Mouse (Mus musculus): ENCODE measurements at regions not wholly inside any gene's neighbourhood (a gene's known extent, or its start where the extent isn't known, plus 50 kb on each side); places are given as distances from the start of the nearest gene placed in this dataset.

- 75% methylated on average over 1 of the region's 1 CpGs for WGBS
- Histone ChIP-seq H3K4me2 (replicated peaks) (no peak overlapping the region), H3K9me3 (ENCODE audit: control insufficient read depth, low read length) (no peaks in the 10 kb centered on the region), H3K27ac (no peak overlapping the region), H3K9ac (no peak overlapping the region), H3K36me3 (replicated peaks; ENCODE audit: control insufficient read depth, insufficient read depth) (no peaks in the 10 kb centered on the region), H3K4me1 (replicated peaks; ENCODE audit: control insufficient read depth, insufficient read depth, low read length) (no peaks in the 10 kb centered on the region), H3K27me3 (ENCODE audit: control insufficient read depth, insufficient read depth, low read length) (no peaks in the 10 kb centered on the region), H3K4me3 (replicated peaks; ENCODE audit: low read length) (no peak overlapping the region)
- ATAC-seq (ENCODE audit: low FRiP score) = no peak
- no peak for DNase-seq (ENCODE audit: low spot score)
Observed at GRCm38 (mm10) chr12:10160837-10161236, 208.9 kb upstream of the Nt5c1b start.

- Histone ChIP-seq H3K9ac (no peak overlapping the region), H3K36me3 (replicated peaks; ENCODE audit: control insufficient read depth, insufficient read depth) (no peaks in the 10 kb centered on the region), H3K9me3 (ENCODE audit: control insufficient read depth, low read length) (no peaks in the 10 kb centered on the region), H3K4me1 (replicated peaks; ENCODE audit: control insufficient read depth, insufficient read depth, low read length) (no peaks in the 10 kb centered on the region), H3K27ac (no peak overlapping the region), H3K4me3 (replicated peaks; ENCODE audit: low read length) (no peak overlapping the region), H3K4me2 (replicated peaks) (no peak overlapping the region), H3K27me3 (ENCODE audit: control insufficient read depth, insufficient read depth, low read length) (no peaks in the 10 kb centered on the region)
- DNase-seq (ENCODE audit: low spot score) = no peak
- ATAC-seq (ENCODE audit: low FRiP score) = no peak
Observed at GRCm38 (mm10) chr12:10168042-10168441, 201.7 kb upstream of the Nt5c1b start.

GRCm38 (mm10) chr12:10168581-10168980 lies 201.2 kb upstream of the Nt5c1b start:
- DNase-seq (ENCODE audit: low spot score) (no peak), ATAC-seq (ENCODE audit: low FRiP score) (no peak)
- Histone ChIP-seq H3K9ac (no peak overlapping the region), H3K4me1 (replicated peaks; ENCODE audit: control insufficient read depth, insufficient read depth, low read length) (no peaks in the 10 kb centered on the region), H3K4me2 (replicated peaks) (no peak overlapping the region), H3K27me3 (ENCODE audit: control insufficient read depth, insufficient read depth, low read length) (no peaks in the 10 kb centered on the region), H3K27ac (no peak overlapping the region), H3K36me3 (replicated peaks; ENCODE audit: control insufficient read depth, insufficient read depth) (no peaks in the 10 kb centered on the region), H3K4me3 (replicated peaks; ENCODE audit: low read length) (no peak overlapping the region), H3K9me3 (ENCODE audit: control insufficient read depth, low read length) (no peaks in the 10 kb centered on the region)

- H3K36me3 ChIP-seq (replicated peaks; ENCODE audit: control insufficient read depth, insufficient read depth) = no peaks in the 10 kb centered on the region
- H3K4me1 ChIP-seq (replicated peaks; ENCODE audit: control insufficient read depth, insufficient read depth, low read length) = 0 out of 2 replicates have a peak, but pooled peaks cover 2% of the 10 kb centered on the region
- no peaks in the 10 kb centered on the region for H3K27me3 ChIP-seq (ENCODE audit: control insufficient read depth, insufficient read depth, low read length)
- 95% methylated on average over 4 of the region's 4 CpGs for WGBS
- ATAC-seq (ENCODE audit: low FRiP score) (peak; percentile 44; the same call in 1 of the 2 replicates), DNase-seq (ENCODE audit: low spot score) (no peak)
- no peak overlapping the region for H3K4me3 ChIP-seq (replicated peaks; ENCODE audit: low read length)
- H3K9ac ChIP-seq = no peak overlapping the region
- no peak overlapping the region for H3K27ac ChIP-seq
- H3K4me2 ChIP-seq (replicated peaks) = no peak overlapping the region
- H3K9me3 ChIP-seq (ENCODE audit: control insufficient read depth, low read length) = no peaks in the 10 kb centered on the region
Observed at GRCm38 (mm10) chr12:10178718-10179117, 191.1 kb upstream of the Nt5c1b start.

GRCm38 (mm10) chr12:10179147-10179814 lies 190.5 kb upstream of the Nt5c1b start:
- no peaks in the 10 kb centered on the region for H3K27me3 ChIP-seq (ENCODE audit: control insufficient read depth, insufficient read depth, low read length)
- DNase-seq (ENCODE audit: low spot score) = no peak
- no peak overlapping the region for H3K9ac ChIP-seq
- H3K9me3 ChIP-seq (ENCODE audit: control insufficient read depth, low read length) = no peaks in the 10 kb centered on the region
- H3K4me1 ChIP-seq (replicated peaks; ENCODE audit: control insufficient read depth, insufficient read depth, low read length) = 0 out of 2 replicates have a peak, but pooled peaks cover 2% of the 10 kb centered on the region
- H3K36me3 ChIP-seq (replicated peaks; ENCODE audit: control insufficient read depth, insufficient read depth) = no peaks in the 10 kb centered on the region
- 19% methylated on average over 1 of the region's 1 CpGs for WGBS
- peak; percentile 67; the same call in 1 of the 2 replicates for ATAC-seq (ENCODE audit: low FRiP score)
- no peak overlapping the region for H3K27ac ChIP-seq
- no peak overlapping the region for H3K4me3 ChIP-seq (replicated peaks; ENCODE audit: low read length)
- no peak overlapping the region for H3K4me2 ChIP-seq (replicated peaks)

- Histone ChIP-seq H3K4me2 (replicated peaks) (no peak overlapping the region), H3K27me3 (ENCODE audit: control insufficient read depth, insufficient read depth, low read length) (no peaks in the 10 kb centered on the region), H3K9me3 (ENCODE audit: control insufficient read depth, low read length) (no peaks in the 10 kb centered on the region), H3K36me3 (replicated peaks; ENCODE audit: control insufficient read depth, insufficient read depth) (no peaks in the 10 kb centered on the region), H3K4me1 (replicated peaks; ENCODE audit: control insufficient read depth, insufficient read depth, low read length) (0 out of 2 replicates have a peak, but pooled peaks cover 2% of the 10 kb centered on the region), H3K4me3 (replicated peaks; ENCODE audit: low read length) (no peak overlapping the region), H3K9ac (no peak overlapping the region), H3K27ac (no peak overlapping the region)
- ATAC-seq (ENCODE audit: low FRiP score) (no peak), DNase-seq (ENCODE audit: low spot score) (no peak)
- WGBS = 43% methylated on average over 3 of the region's 3 CpGs
Observed at GRCm38 (mm10) chr12:10179815-10180468, 189.8 kb upstream of the Nt5c1b start.

- no peak overlapping the region for H3K27ac ChIP-seq
- ATAC-seq (ENCODE audit: low FRiP score) (no peak), DNase-seq (ENCODE audit: low spot score) (no peak)
- H3K27me3 ChIP-seq (ENCODE audit: control insufficient read depth, insufficient read depth, low read length) = no peaks in the 10 kb centered on the region
- no peaks in the 10 kb centered on the region for H3K9me3 ChIP-seq (ENCODE audit: control insufficient read depth, low read length)
- no peak overlapping the region for H3K4me2 ChIP-seq (replicated peaks)
- H3K4me1 ChIP-seq (replicated peaks; ENCODE audit: control insufficient read depth, insufficient read depth, low read length) = 0 out of 2 replicates have a peak, but pooled peaks cover 2% of the 10 kb centered on the region
- no peak overlapping the region for H3K9ac ChIP-seq
- no peaks in the 10 kb centered on the region for H3K36me3 ChIP-seq (replicated peaks; ENCODE audit: control insufficient read depth, insufficient read depth)
- H3K4me3 ChIP-seq (replicated peaks; ENCODE audit: low read length) = no peak overlapping the region
Observed at GRCm38 (mm10) chr12:10182589-10182988, 187.2 kb upstream of the Nt5c1b start.

- H3K4me1 ChIP-seq (replicated peaks; ENCODE audit: control insufficient read depth, insufficient read depth, low read length) = no peaks in the 10 kb centered on the region
- DNase-seq (ENCODE audit: low spot score) (no peak), ATAC-seq (ENCODE audit: low FRiP score) (no peak)
- no peak overlapping the region for H3K4me3 ChIP-seq (replicated peaks; ENCODE audit: low read length)
- H3K9ac ChIP-seq = no peak overlapping the region
- H3K27ac ChIP-seq = no peak overlapping the region
- H3K27me3 ChIP-seq (ENCODE audit: control insufficient read depth, insufficient read depth, low read length) = no peaks in the 10 kb centered on the region
- H3K4me2 ChIP-seq (replicated peaks) = no peak overlapping the region
- H3K9me3 ChIP-seq (ENCODE audit: control insufficient read depth, low read length) = no peaks in the 10 kb centered on the region
- H3K36me3 ChIP-seq (replicated peaks; ENCODE audit: control insufficient read depth, insufficient read depth) = no peaks in the 10 kb centered on the region
Observed at GRCm38 (mm10) chr12:10186576-10186975, 183.2 kb upstream of the Nt5c1b start.

GRCm38 (mm10) chr12:10189746-10190145 lies 180.0 kb upstream of the Nt5c1b start:
- no peaks in the 10 kb centered on the region for H3K9me3 ChIP-seq (ENCODE audit: control insufficient read depth, low read length)
- DNase-seq (ENCODE audit: low spot score) (no peak), ATAC-seq (ENCODE audit: low FRiP score) (no peak)
- H3K4me1 ChIP-seq (replicated peaks; ENCODE audit: control insufficient read depth, insufficient read depth, low read length) = no peaks in the 10 kb centered on the region
- no peak overlapping the region for H3K27ac ChIP-seq
- no peak overlapping the region for H3K4me2 ChIP-seq (replicated peaks)
- 93% methylated on average over 2 of the region's 2 CpGs for WGBS
- no peaks in the 10 kb centered on the region for H3K36me3 ChIP-seq (replicated peaks; ENCODE audit: control insufficient read depth, insufficient read depth)
- H3K9ac ChIP-seq = no peak overlapping the region
- H3K4me3 ChIP-seq (replicated peaks; ENCODE audit: low read length) = no peak overlapping the region
- H3K27me3 ChIP-seq (ENCODE audit: control insufficient read depth, insufficient read depth, low read length) = no peaks in the 10 kb centered on the region
